Mouse (Mus musculus): ENCODE measurements at regions not wholly inside any gene's neighbourhood (a gene's known extent, or its start where the extent isn't known, plus 50 kb on each side); places are given as distances from the start of the nearest gene placed in this dataset.

DNA sequence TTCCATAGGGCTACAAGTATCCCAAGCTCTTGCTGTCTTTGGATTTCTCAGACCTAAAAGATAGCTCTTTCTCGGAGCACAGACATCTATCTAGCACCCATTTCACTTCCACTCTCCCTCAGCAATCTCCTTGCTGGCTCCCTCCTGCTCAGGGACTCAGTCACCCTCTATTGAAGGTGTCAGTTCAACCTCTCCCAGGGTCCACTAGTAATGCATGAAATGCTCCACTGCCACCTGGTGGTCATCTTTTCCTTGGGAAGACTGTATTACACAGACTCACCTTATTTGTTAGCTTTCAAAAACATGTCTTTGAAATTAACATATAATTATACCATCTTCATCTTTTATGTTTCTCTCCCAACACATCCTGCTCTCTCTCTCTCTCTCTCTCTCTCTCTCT lies 87.3 kb upstream of the Adcy2 start:
- TF ChIP-seq CHD2 (IDR thresholded peaks at IDR 0.05; ENCODE audit: low read length) (no peak), CTCF (conservative IDR thresholded peaks at IDR 0.05 in 1 of 2, IDR thresholded peaks at IDR 0.05 in 1 of 2; ENCODE audit: low read depth in 2 of 2, low read length in 2 of 2) (no peak), ZC3H11A (IDR thresholded peaks at IDR 0.05; ENCODE audit: low read depth, low read length) (no peak), USF1 (IDR thresholded peaks at IDR 0.05; ENCODE audit: low read depth, low read length) (no peak), NELFE (IDR thresholded peaks at IDR 0.05; ENCODE audit: low read depth, low read length) (no peak), MAX (IDR thresholded peaks at IDR 0.05; ENCODE audit: low read length) (no peak)
